Mouse (Mus musculus): ENCODE measurements at regions not wholly inside any gene's neighbourhood (a gene's known extent, or its start where the extent isn't known, plus 50 kb on each side); places are given as distances from the start of the nearest gene placed in this dataset.

DNA sequence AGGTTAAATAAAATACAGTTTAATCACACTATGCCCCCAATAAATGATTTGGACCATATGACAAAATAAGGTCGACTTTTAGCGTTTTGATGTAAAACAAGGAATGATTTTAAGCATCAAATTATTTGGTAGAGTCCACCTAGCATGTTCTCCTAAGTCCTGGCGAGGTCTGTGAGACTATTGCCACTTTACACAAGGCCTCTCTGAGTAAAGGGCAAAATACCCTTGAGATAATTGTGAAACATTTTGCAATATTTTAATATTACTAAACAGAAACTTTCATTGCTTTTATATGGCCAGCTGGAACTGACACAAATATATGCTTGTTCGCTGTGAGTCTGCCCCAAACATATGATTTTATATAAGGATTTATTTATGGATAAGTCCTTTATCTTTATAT is 629.4 kb upstream of the Zeb2 start:
- DNase-seq: no peak

DNA sequence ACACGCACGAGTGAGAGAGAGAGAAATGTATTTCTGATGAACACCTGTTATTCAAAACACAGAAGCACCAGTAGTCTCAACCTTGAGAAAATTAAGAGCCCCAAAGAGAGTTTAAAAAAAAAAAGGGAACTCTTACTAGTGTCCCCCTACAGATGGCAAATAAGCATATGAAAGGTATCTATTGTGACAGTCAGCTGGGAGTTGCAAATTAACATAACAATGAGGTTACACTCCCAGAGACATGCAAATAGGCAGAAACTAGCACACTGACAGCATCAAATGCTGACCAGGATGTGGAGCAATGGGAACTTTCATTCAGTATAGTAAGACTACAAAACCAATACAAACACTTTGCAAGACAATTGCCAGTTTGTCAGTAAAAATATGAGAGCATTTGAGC is 619.1 kb upstream of the Zeb2 start:
- no peak for DNase-seq

DNA sequence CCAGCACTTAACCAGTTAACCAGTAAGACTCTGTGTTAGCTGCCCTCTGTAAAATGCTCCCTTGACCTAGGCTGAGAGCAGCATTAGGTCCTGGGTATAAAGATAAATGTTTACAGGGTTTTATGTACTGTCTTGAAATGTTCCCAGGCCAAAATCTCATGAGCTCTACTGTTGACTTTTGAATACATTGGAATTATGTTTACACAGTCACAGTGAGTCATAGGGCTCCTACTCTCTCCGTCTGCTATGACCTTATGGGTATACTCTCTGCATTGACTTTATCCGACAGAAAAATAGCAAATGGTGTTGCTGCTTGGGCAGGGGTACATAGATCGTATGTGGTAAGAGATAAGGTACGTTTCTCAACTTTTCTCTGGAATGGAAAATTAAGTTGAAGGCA is 596.8 kb upstream of the Zeb2 start:
- no peak for DNase-seq

DNA sequence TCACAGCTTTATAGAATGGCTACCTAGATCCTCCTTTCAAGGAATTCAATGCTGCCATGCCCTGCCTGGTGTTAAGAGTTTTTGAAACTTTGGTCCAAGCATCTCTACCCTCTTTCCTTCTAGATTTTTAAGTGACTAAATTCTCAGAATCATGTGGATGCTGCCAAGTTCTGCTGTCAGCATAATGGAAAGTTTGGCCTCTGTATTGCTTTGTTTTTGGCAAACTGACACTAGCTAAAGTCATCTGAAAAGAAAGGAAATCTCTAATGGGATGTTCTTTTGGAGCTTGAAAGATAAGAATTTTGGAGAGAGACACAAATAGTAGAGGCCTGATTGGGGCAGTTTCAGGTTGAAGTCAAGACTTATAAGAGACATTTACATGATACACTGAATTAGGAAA is 589.8 kb upstream of the Zeb2 start:
- DNase-seq: no peak

DNA sequence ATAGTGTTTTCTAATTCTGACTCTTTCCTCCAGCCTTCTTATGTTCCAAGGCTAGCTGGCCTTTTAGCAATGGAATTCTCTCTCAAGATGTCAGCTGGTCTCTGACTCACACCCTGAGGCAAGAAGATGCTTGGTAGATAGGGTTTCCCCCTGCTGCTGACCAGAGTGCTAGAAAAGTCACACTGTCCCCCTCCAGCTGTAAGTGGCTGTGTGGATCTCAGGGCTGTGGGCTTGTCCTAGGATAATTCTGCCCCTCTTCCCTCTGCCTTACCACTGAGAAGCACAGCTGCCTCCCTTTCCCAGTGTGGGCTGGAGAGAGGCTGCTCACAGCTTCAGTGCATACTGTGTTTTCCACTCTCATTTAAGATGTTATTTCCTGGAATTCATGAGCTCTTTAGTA is 585.3 kb upstream of the Zeb2 start:
- peak; percentile 5 for DNase-seq

DNA sequence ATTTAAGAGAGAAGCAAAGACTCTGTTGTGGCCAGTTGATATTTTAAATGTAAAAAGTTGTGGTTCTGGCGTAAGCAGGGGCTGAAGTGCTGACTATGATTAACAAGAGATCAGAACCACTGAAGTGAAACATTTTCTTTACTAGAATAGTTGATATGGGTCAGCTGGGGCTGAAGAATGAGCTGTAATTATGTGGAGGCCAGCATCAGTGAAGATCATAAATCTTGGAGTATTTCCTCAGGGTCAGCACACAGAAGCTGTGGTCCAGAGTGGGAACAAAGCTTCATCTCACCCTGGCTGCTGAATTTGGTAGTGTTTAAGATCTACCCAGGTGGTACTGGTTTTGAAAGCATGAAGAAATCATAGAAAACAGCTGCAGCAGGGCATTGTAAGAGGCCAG is 583.4 kb upstream of the Zeb2 start:
- DNase-seq: no peak

DNA sequence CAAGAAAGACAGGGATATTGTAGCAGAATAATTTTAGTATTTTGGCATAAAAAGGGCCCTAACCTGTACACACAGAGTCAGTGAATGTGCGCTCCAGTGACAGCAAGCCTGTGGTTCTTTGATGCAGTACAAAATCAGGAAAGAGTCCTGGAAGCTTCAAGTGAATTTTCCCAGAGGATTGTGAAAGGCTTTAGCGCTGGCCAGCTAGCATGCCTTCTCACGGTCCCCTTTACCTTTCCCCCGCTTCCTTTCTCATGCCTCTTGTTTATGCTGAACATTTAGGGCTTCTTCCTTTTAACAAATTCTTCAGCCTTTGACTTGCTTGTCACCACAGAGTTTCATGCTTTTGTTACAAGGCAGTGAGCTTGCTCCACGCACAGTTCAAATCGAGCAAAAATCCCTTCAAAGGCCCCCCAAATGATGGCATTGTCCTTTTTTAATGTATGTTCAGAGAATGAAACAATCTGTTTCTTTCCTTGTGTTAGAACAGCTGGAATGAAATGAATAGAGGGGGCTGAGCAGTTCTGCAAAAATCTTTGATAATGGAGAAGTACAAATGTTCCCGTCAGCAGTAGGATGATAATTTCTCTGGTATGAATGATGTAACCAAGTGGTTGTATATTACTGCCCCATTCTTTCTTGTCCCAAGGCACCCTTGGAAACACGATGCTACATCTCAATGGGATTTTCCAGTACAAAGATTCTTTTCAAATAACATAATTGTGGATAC is 576.3 kb upstream of the Zeb2 start:
- no peak for DNase-seq

DNA sequence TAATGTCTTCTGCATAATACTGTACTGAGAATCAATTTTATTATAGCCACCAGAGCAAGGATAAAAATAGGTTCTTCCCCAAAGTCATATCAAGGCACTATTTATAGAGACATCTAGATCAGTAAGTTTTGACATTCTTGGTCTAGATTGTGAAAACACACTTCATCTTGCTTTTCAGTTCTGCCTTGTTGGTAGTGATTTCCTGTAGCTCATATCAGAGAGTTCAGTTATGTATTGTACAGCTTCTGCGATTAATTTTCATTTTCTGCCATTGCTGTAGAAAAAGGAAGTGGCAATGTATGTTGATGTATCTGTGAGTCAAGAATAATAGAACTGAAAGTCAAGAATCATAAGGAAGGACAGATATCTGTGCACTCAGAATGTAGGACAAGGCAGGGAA is 575.6 kb upstream of the Zeb2 start:
- DNase-seq: no peak

DNA sequence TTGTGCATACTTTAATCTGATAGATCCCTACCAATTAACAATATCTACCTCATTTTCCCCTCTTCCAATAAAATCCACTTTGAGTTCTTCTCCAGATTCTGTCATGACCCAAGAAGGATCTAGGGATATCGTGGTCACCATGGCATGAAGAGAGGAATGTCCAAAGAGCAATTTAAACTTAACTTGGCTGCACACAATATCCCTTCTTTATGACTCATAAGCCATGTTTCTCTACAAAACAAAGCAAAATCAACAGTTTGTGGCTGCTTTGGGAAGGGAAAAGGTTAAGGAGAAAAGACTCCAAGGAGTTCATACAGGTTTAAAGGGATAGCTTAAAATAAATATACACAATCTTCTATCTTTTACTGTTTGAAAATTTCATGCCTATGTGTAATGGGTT is 571.8 kb upstream of the Zeb2 start:
- DNase-seq: no peak

DNA sequence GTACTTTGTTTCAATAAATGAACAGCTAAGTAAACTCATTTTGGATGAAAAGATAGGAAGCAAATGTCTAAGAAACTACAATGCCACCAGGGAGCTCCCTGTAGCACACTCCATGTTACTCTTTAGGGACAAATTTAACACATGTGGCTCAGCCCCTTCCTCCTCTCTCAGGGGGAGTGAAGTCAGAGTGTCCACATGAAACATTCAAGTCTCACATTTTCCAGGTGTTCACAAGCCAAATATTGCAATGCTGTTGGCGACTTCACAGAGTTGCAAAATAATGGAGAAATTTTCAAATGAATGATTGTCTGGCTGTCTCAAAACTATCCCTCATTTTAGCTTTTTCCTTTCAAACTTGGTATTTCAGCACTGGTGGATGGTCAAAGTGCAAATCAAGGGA is 564.1 kb upstream of the Zeb2 start:
- DNase-seq: no peak

DNA sequence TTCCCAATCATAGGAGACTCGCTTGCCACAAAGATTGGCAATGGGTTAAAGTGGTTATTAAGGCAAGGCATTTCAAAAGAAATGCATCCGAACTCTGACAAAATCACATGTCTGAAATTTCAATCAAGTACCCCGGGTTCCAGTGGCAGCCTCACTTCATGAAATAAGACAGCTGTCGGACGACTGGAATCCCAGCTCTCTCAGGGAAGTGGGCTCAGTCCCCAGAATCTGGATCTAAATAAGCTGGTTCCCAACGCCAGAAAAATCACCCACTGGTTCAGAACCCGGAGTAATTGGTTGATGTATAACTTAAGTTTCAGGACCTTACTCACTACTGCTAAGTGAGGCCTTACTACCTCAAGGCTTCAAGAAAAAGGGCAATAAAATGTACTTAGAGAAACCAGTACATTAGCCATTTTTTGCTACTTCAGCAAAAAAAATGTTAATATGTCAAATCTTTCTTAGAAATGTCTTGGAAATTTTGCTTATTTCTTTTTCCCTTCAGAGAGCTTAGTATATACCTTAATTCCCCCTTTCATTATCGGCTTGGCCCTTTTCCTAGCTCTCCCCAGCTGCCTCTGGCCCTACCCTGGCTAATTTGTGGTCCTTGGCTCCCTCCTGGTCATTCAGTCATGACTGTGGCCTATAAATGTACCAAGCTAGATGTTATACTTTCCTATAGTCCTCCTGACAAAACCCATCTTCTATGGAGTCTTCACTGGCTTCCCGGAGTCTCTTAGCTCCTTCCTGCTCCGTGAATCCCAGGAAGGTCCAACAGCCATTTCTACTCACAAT is 562.1 kb upstream of the Zeb2 start:
- DNase-seq: no peak

DNA sequence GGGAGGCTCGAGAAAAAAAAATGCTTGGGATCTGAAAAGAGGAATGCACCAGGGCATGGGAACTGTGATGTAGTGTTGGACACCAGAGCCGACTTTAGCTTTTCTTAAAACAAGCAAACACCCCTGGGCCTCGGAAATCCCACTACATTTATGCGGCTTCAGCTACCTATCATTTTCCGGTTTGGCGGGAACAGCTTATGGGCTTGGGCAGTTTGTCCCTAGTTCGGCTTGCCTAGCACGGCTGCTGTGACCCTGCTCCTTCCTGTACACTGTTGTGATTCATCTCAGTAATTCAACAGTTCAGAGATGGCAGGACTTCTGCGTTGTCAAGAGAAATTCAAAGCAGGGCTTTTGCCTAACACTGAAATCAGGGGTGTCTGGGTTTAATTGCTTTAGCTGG is 561.5 kb upstream of the Zeb2 start:
- no peak for DNase-seq

DNA sequence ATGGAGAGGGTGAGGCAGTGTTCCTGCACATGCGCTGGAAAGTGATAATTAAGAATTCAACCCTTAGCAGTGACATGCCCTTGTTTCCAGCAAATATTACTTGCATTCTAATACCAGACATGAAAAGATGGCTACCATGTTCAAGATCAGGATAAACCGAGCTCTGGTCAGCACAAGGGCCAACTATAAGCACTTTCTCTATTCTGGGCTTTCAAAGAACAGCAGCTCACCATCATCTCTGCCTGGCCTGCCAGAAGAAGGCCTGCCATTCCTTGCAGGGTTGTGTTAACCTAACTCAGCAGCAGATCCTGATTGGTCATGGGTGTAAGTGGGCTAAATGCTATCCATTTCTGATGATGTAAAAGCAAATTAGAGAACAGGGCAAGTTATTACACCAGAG is 558.6 kb upstream of the Zeb2 start:
- no peak for DNase-seq

DNA sequence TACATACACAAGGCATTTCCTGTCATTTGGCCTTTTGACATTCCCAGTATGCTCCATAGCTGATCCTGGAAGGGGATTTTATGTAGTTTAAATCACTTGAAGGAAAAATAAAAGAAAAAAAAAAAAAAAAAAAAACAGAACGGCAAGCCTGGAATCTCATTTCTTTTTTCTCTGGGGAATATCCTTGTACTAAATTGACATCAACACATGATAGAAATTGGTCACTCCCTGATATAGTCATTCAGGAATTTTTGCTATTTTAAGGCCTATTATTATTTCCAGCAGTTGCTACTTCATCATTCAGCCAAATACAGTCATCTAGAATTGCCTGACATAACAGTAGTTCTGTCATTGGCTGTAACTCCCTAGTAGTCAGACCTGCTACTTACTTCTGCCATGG is 538.8 kb upstream of the Zeb2 start:
- no peak for DNase-seq

DNA sequence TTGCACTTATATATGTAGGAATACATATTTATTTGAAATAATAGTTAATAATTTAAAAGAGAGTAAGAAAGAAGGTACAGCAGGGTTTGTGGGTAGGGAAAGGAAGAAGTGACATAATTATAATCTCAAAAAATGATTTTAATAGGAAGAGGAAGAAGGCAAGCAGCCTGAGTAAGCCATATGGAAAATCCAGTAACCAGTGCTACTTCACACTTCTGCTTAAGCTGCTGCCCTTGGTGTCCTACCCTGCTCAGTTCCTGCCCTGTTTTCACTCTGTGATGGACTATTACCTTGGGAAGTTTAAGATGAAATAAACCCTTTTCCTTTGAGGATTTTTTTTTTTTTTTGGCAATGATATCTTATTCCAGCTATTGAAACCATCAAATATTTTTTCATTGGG is 537.5 kb upstream of the Zeb2 start:
- DNase-seq: no peak

DNA sequence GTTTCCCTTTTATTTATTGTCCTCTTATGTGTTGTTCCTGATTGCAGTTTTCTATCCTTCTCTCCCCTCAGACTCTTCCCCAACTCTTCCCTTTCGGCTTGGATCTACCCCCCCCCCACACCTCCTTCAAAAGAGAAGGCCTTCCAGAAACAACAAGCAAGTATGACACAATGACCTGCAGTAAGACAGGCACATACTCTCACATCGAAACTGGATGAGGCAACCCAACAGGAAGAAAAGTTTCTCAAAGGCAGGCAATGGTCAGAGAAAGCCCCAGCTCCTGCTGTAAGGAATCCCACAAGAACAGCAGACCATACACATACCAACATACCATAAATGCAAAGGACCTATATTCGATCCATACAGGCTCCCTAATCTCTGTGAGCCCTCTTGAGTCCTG is 535.8 kb upstream of the Zeb2 start:
- DNase-seq: no peak

DNA sequence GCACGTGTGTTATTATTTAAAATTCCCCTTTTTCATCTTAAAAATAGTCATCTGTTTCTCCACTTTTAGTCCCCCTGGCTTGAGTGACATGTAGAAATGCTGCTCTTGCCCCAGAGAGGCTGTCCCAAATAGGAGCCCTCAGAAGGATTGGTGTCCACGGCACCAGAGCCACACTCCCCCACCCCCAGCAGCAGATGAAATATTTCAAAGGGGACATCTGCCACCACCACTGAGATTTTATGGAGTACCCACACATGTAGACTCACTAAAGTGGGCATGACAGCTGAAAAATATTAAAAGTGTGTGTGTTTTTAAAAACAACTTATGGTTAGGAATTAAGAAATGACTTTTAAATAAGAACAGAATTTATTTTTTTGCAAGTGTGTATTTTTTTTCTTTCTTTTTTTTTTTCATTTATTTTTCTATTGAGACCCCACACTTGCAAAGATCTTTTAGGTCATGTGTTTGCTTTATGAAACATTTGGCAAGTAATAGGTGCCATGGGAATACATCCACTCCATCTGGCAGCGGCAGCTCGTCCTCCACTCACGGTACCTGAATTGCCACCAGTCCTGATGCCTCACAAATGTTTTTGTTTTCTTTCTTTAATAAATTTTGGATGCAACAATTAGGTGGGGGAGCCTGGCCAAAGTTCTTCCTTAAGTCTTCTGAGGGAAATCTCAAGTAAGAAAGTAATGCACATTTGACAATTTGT is 533.2 kb upstream of the Zeb2 start:
- no peak for DNase-seq

DNA sequence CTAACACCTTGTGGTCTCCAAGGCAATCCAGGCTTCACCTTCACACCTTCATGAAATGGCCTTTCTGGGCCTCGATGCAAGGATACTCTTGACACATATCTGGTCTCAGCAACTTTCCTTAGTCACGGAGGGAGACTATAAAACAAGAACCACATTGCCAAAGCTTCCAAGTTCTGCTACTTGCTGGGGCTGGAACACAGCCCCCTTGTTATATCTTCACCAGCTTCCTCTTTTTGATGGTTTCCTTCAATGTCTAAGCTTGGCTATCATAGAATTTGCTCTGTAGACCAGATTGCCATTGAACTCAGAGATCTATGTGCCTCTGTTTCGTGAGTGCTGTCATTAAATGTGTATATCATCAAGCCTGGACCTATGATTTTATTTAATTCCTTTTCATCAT is 530.7 kb upstream of the Zeb2 start:
- no peak for DNase-seq

DNA sequence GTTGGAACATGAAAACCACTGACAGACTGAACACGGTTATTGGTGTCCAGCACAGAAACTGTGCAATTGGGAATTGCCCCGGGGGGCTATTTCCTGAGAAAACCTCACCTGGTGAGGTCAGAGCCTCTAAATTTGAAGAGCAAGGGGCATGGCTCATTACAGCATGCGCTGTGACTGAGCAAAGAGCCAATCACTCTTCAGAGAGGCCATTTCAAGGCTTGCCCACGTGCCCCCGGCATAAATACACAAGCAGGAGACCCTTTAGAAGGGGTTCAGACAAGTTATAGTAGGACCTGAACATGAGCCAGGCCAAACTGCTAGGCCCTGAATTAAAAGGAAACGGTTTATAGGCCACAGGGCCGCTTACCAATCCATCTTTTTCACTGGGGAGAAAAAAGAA is 512.9 kb upstream of the Zeb2 start:
- no peak for DNase-seq

DNA sequence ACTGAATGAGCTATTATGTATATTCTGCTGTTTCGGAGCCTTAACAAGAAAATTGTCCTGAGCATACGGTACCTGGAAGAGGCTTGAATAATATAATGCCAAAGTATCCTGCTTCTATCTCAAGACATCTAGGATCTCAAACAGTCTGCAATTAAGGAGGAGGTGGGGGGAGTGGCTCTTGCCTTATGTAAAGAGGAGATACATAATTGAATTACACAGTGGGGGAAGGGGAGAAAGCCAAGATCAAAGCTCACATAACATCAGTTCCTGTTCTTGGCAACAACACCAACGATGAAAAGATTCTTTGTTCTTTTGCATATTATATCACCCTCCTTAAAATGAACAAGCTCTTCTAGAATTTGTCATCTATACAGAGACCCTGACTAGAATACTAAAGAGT is 512.4 kb upstream of the Zeb2 start:
- no peak for DNase-seq

DNA sequence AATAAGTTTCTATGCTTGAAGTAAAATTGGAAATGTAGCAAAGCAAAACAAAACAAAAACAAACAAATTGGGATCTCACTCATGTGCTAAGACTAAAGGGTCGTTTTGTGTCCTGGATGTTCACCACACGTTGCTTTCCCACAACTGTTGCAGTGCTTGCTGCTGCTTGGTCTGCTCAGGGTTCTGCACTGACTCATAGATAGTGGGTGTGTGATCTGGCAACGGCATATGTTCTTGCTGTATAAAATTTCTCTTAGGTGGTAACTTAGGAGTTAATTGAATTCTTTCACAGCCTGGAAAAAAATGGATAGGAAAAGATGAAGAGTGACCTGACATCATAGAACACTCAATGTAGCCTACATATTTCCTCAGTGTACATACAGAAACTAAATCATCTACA is 505.9 kb upstream of the Zeb2 start:
- peak; percentile 12 for DNase-seq

DNA sequence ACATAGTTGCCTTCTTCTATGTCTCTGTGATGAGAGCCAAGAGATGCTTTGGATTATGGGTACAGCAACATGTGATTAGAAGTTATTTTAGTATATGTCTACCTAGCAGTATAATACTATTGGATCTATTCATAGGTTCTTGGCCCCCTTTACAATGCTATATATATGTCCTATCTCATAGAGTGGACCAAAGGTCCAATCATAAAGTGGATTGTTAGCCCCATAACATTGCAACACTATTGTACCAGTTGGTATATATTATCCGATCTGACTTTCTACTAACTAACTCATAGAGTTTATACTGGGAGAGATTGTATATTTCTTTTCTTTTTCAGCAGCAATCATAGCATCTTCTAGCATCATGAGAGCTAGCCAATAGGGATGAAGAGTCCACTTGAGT is 491.7 kb upstream of the Zeb2 start:
- no peak for DNase-seq

DNA sequence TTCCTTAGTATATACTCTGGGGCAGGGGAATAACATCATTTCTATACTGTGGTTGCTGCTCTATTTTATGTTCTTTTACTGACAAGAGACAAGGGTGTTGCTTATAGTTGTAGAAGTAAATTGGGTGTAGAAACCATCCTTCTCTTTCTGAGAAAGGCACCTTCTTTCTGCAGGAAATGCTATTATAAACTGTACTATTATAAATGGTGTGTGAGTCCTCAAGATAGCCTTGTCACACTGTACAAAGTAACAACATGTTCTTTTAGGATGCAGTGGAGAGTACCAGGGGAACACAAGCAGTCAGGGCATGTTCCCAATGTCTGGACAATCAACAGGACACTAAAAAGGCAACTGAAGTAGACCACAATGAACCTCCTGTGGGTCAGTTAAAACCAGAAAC is 490.2 kb upstream of the Zeb2 start:
- no peak for DNase-seq

DNA sequence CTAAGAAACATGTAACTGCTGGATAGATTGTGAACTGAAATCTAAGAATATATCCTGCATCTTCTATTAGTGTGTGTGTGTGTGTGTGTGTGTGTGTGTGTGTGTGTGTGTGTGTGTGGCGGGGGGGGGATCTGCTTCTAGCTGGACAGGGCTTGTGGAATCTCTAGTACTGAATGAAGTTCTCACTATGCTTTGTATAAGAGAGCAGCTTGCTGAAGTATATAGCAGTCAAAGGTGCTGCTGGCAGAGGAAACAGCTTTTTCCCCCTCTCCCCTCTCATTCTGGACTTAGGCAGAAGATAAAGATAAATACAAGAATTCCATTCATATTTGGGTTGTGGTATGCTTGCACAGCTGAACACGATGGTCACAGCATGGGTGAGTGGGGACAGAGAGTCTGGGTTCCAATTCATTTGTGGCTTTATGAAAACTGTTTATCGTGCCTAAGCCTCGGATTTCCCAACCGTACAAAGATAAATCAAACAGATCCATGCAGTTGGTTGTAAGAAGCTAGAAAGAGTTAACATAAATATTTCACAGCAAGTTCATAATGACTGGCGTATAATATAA is 484.2 kb upstream of the Zeb2 start:
- no peak for DNase-seq
